Mouse (Mus musculus) hindbrain, embryonic 16.5 days (tissue): ENCODE data around the gene Gmppb. TPM values are rescaled to one million over a fixed set of nuclear protein-coding genes. Genes with fewer than 3 reads are reported as not detected.
A peak's percentile ranks its signal among the peaks of the same experiment; 100 is the strongest.

Source experiments
- ATAC-seq: fragments of 200-750 bp; cut with Nextera tagmentation; 2 replicates; pipeline ENCODE4 v1.8.0; 2017; ENCODE audit warnings: moderate TSS enrichment, moderate library complexity
- H3K27ac ChIP-seq: fragments of 300-500 bp; sonication (generic); 2 replicates; pipeline ENCODE4 v1.5.1; 2014; ENCODE audit warnings: low read depth, mild to moderate bottlenecking, control low read depth, low read length, moderate library complexity
- H3K27me3 ChIP-seq: fragments of 300-500 bp; sonication (generic); replicated peaks from 2 replicates; pipeline ENCODE4 v1.6.1; 2014; ENCODE audit warnings: low read length; ENCODE audit not compliant: control insufficient read depth, insufficient read depth
- H3K36me3 ChIP-seq: fragments of 300-500 bp; sonication (generic); 2 replicates; pipeline ENCODE4 v1.6.1; 2014; ENCODE audit warnings: mild to moderate bottlenecking, low read length, moderate library complexity, mixed read lengths; ENCODE audit not compliant: control insufficient read depth, insufficient read depth
- H3K4me1 ChIP-seq: fragments of 300-500 bp; sonication (generic); 2 replicates; pipeline ENCODE4 v1.6.1; 2014; ENCODE audit warnings: low read depth, low read length; ENCODE audit not compliant: control insufficient read depth, insufficient read depth
- H3K4me2 ChIP-seq: fragments of 300-500 bp; sonication (generic); 2 replicates; pipeline ENCODE4 v1.6.1; 2014; ENCODE audit warnings: mild to moderate bottlenecking, low read length, control low read depth, moderate library complexity
- H3K4me3 ChIP-seq: fragments of 300-500 bp; sonication (generic); 2 replicates; pipeline ENCODE4 v1.5.1; 2014; ENCODE audit warnings: mild to moderate bottlenecking, low read length, control low read depth, moderate library complexity
- H3K9ac ChIP-seq: fragments of 300-500 bp; sonication (generic); 2 replicates; pipeline ENCODE4 v1.6.1; 2014; ENCODE audit warnings: low read depth, mild to moderate bottlenecking, control low read depth, low read length, moderate library complexity
- H3K9me3 ChIP-seq: fragments of 300-500 bp; sonication (generic); 2 replicates; pipeline ENCODE4 v1.6.1; 2014; ENCODE audit warnings: mild to moderate bottlenecking, low read length, moderate library complexity; ENCODE audit not compliant: control insufficient read depth
- WGBS: fragments of 180-500 bp; shearing (Covaris S2); extraction: QIAGEN DNeasy Blood & Tissue Kit; methylation state at CpG from one replicate; pipeline ENCODE4 v1.1.7; 2014; 5-methylcytosine and 5-hydroxymethylcytosine counted together
- polyA plus RNA-seq: library from polyadenylated mRNA; unstranded; fragments of >200 nt; fragmentation: Nextera tagmentation; extraction: Ambion mirVana; gene quantifications from 2 replicates; pipeline ENCODE4 v1.2.1, GENCODE M21; 2015

Gene Gmppb
- polyA plus RNA-seq, 1 experiment from 2014 or later = 25.7 TPM

GRCm38 (mm10) chr9:108055061-108055460 lies 6.0 kb downstream of the Gmppb start:
- Histone ChIP-seq H3K27me3 (no peaks in the 10 kb centered on the region), H3K36me3 (peaks cover 24% of the 10 kb centered on the region), H3K4me1 (peaks cover 7% of the 10 kb centered on the region), H3K4me2 (no peak overlapping the region), H3K27ac (no peak overlapping the region), H3K9ac (no peak overlapping the region), H3K9me3 (no peaks in the 10 kb centered on the region), H3K4me3 (no peak overlapping the region)
- no peak for ATAC-seq
- WGBS = 89% methylated on average over 1 of the region's 1 CpGs

GRCm38 (mm10) chr9:108055661-108056237 lies 6.7 kb downstream of the Gmppb start:
- ATAC-seq = no peak
- no peak overlapping the region for H3K4me2 ChIP-seq
- WGBS = 85% methylated on average over 6 of the region's 6 CpGs
- no peak overlapping the region for H3K27ac ChIP-seq
- H3K9ac ChIP-seq = no peak overlapping the region
- H3K4me1 ChIP-seq = peaks cover 5% of the 10 kb centered on the region; the same call in 1 of the 2 replicates
- H3K27me3 ChIP-seq = no peaks in the 10 kb centered on the region
- no peak overlapping the region for H3K4me3 ChIP-seq
- no peaks in the 10 kb centered on the region for H3K9me3 ChIP-seq
- H3K36me3 ChIP-seq = peaks cover 26% of the 10 kb centered on the region

GRCm38 (mm10) chr9:108056361-108057261 lies 7.6 kb downstream of the Gmppb start:
- H3K36me3 ChIP-seq = peaks cover 26% of the 10 kb centered on the region
- no peak overlapping the region for H3K4me3 ChIP-seq
- H3K27ac ChIP-seq = no peak overlapping the region
- no peak overlapping the region for H3K9ac ChIP-seq
- no peaks in the 10 kb centered on the region for H3K9me3 ChIP-seq
- peaks cover 5% of the 10 kb centered on the region; the same call in 1 of the 2 replicates for H3K4me1 ChIP-seq
- ATAC-seq = no peak
- 77% methylated on average over 28 of the region's 28 CpGs for WGBS
- no peaks in the 10 kb centered on the region for H3K27me3 ChIP-seq
- H3K4me2 ChIP-seq = no peak overlapping the region

- H3K36me3 ChIP-seq = peaks cover 26% of the 10 kb centered on the region
- no peak overlapping the region for H3K27ac ChIP-seq
- H3K9me3 ChIP-seq = no peaks in the 10 kb centered on the region
- no peaks in the 10 kb centered on the region for H3K27me3 ChIP-seq
- peaks cover 5% of the 10 kb centered on the region; the same call in 1 of the 2 replicates for H3K4me1 ChIP-seq
- no peak for ATAC-seq
- H3K4me2 ChIP-seq = no peak overlapping the region
- H3K4me3 ChIP-seq = no peak overlapping the region
- H3K9ac ChIP-seq = no peak overlapping the region
- WGBS = 89% methylated on average over 5 of the region's 5 CpGs
Observed at GRCm38 (mm10) chr9:108057262-108057562, 8.2 kb downstream of the Gmppb start.

GRCm38 (mm10) chr9:108058291-108058690 lies 9.2 kb downstream of the Gmppb start:
- Histone ChIP-seq H3K4me2 (no peak overlapping the region), H3K27me3 (no peaks in the 10 kb centered on the region), H3K9me3 (no peaks in the 10 kb centered on the region), H3K27ac (no peak overlapping the region), H3K9ac (no peak overlapping the region), H3K36me3 (peaks cover 32% of the 10 kb centered on the region), H3K4me3 (no peak overlapping the region), H3K4me1 (no peaks in the 10 kb centered on the region)
- ATAC-seq = no peak
- 93% methylated on average over 9 of the region's 9 CpGs for WGBS

GRCm38 (mm10) chr9:108062142-108062541 lies 13.1 kb downstream of the Gmppb start:
- Histone ChIP-seq H3K9ac (no peak overlapping the region), H3K4me2 (no peak overlapping the region), H3K9me3 (no peaks in the 10 kb centered on the region), H3K4me1 (no peaks in the 10 kb centered on the region), H3K4me3 (no peak overlapping the region), H3K27me3 (no peaks in the 10 kb centered on the region), H3K27ac (no peak overlapping the region), H3K36me3 (peaks cover 34% of the 10 kb centered on the region)
- no peak for ATAC-seq
- 61% methylated on average over 2 of the region's 3 CpGs for WGBS

GRCm38 (mm10) chr9:108063361-108063760 lies 14.3 kb downstream of the Gmppb start:
- H3K27me3 ChIP-seq = no peaks in the 10 kb centered on the region
- H3K36me3 ChIP-seq = peaks cover 28% of the 10 kb centered on the region
- no peak overlapping the region for H3K4me2 ChIP-seq
- H3K27ac ChIP-seq = no peak overlapping the region
- H3K4me3 ChIP-seq = no peak overlapping the region
- H3K9me3 ChIP-seq = no peaks in the 10 kb centered on the region
- no peaks in the 10 kb centered on the region for H3K4me1 ChIP-seq
- H3K9ac ChIP-seq = no peak overlapping the region
- ATAC-seq = no peak
- WGBS = 90% methylated on average over 12 of the region's 12 CpGs

GRCm38 (mm10) chr9:108065491-108066011 lies 16.5 kb downstream of the Gmppb start:
- H3K36me3 ChIP-seq = peaks cover 24% of the 10 kb centered on the region
- peak; percentile 74; the same call in 1 of the 2 replicates for ATAC-seq

GRCm38 (mm10) chr9:108067199-108067598 lies 18.2 kb downstream of the Gmppb start:
- Histone ChIP-seq H3K27ac (no peak overlapping the region), H3K9ac (no peak overlapping the region), H3K36me3 (peaks cover 25% of the 10 kb centered on the region), H3K4me1 (no peaks in the 10 kb centered on the region), H3K9me3 (no peaks in the 10 kb centered on the region), H3K4me3 (no peak overlapping the region), H3K27me3 (no peaks in the 10 kb centered on the region), H3K4me2 (no peak overlapping the region)
- no peak for ATAC-seq
- 83% methylated on average over 7 of the region's 7 CpGs for WGBS

More at GRCm38 (mm10) chr9:108065491-108066011, 16.5 kb downstream of the Gmppb start:
- Histone ChIP-seq H3K9me3 (no peaks in the 10 kb centered on the region), H3K4me1 (no peaks in the 10 kb centered on the region), H3K4me3 (no peak overlapping the region), H3K27ac (no peak overlapping the region), H3K9ac (no peak overlapping the region), H3K27me3 (no peaks in the 10 kb centered on the region), H3K4me2 (no peak overlapping the region)
- WGBS = 55% methylated on average over 5 of the region's 5 CpGs
